Mouse (Mus musculus) cortical plate, adult 2 months (tissue): Measurements from ENCODE around the gene Aoah.

Experiments
- CTCF ChIP-seq: fragments of 200-500 bp; IDR thresholded peaks from 2 replicates; pipeline ENCODE4 v1.5.1; 2011; ENCODE audit warnings: mild to moderate bottlenecking, control low read depth, low read length; ENCODE audit not compliant: insufficient read depth; ENCODE audit errors: extremely low read depth
- POLR2A ChIP-seq: fragments of 200-500 bp; IDR thresholded peaks from 2 replicates; pipeline ENCODE4 v1.6.1; 2011; ENCODE audit warnings: mild to moderate bottlenecking, low read length, control low read depth; ENCODE audit not compliant: insufficient read depth; ENCODE audit errors: extremely low read depth

- no peak for TF ChIP-seq CTCF
- TF ChIP-seq POLR2A, result no peak
Observed at GRCm38 (mm10) chr13:20798536-20798935, 4.6 kb downstream of the Aoah start.
